Mouse (Mus musculus) myocyte (in vitro differentiated cells): ENCODE measurements around the gene Gm42715. TPM values are rescaled to one million over a fixed set of nuclear protein-coding genes. Genes with fewer than 3 reads are reported as not detected.
A peak's percentile ranks its signal among the peaks of the same experiment; 100 is the strongest.

Source experiments
- H3K27me3 ChIP-seq: one replicate; pipeline ENCODE4 v1.6.1; 2011; ENCODE audit not compliant: control insufficient read depth, insufficient read depth, insufficient read length
- H3K36me3 ChIP-seq: one replicate; pipeline ENCODE4 v1.6.1; 2011; ENCODE audit not compliant: control insufficient read depth, insufficient read depth
- H3K4me2 ChIP-seq: one replicate; pipeline ENCODE4 v1.6.1; 2011; ENCODE audit warnings: low read depth, control low read depth
- H3K4me3 ChIP-seq: one replicate; pipeline ENCODE4 v1.5.1; 2011; ENCODE audit warnings: mild to moderate bottlenecking, control low read depth, moderate library complexity
- H3K79me2 ChIP-seq: one replicate; pipeline ENCODE4 v1.6.1; 2011; ENCODE audit not compliant: control insufficient read depth, insufficient read depth
- H3ac ChIP-seq: one replicate; pipeline ENCODE4 v1.6.1; 2011; ENCODE audit not compliant: control insufficient read depth, insufficient read length
- CEBPB ChIP-seq: IDR thresholded peaks from 2 replicates; pipeline ENCODE4 v1.6.1; 2011; ENCODE audit warnings: mild to moderate bottlenecking, moderate library complexity; ENCODE audit not compliant: poor library complexity, insufficient read depth, severe bottlenecking
- E2F4 ChIP-seq: IDR thresholded peaks from one replicate; pipeline ENCODE4 v1.6.1; 2011; ENCODE audit warnings: mild to moderate bottlenecking, control low read depth, moderate library complexity; ENCODE audit not compliant: insufficient read depth
- MAX ChIP-seq: IDR thresholded peaks from one replicate; pipeline ENCODE4 v1.6.1; 2011; ENCODE audit warnings: low read depth, mild to moderate bottlenecking, control low read depth
- MYOD1 ChIP-seq, 3 experiments: IDR thresholded peaks; one replicate each; pipeline ENCODE4 v1.6.1; 2011; ENCODE audit warnings: control low read depth in 2 of 3, low read depth in 2 of 3, mild to moderate bottlenecking in 2 of 3, moderate library complexity in 1 of 3; ENCODE audit not compliant: insufficient read length in 2 of 3, control insufficient read depth in 1 of 3
- MYOG ChIP-seq, 3 experiments: IDR thresholded peaks; one replicate each; pipeline ENCODE4 v1.6.1; 2011; ENCODE audit warnings: control low read depth in 2 of 3, low read depth in 2 of 3, mild to moderate bottlenecking in 2 of 3; ENCODE audit not compliant: insufficient read length in 2 of 3, control insufficient read depth in 1 of 3, insufficient read depth in 1 of 3
- POLR2A ChIP-seq: IDR thresholded peaks from one replicate; pipeline ENCODE4 v1.6.1; 2011; ENCODE audit warnings: low read depth, mild to moderate bottlenecking, control low read depth, moderate library complexity; ENCODE audit not compliant: insufficient read length
- POLR2AphosphoS2 ChIP-seq: IDR thresholded peaks from one replicate; pipeline ENCODE4 v1.6.1; 2011; ENCODE audit warnings: low read depth, control low read depth; ENCODE audit not compliant: insufficient read length
- REST ChIP-seq: IDR thresholded peaks from one replicate; pipeline ENCODE4 v1.6.1; 2011; ENCODE audit warnings: mild to moderate bottlenecking, control low read depth, moderate library complexity; ENCODE audit not compliant: insufficient read depth, insufficient read length
- SRF ChIP-seq: IDR thresholded peaks from one replicate; pipeline ENCODE4 v1.6.1; 2011; ENCODE audit warnings: low read depth; ENCODE audit not compliant: control insufficient read depth, insufficient read length
- TCF12 ChIP-seq: IDR thresholded peaks from one replicate; pipeline ENCODE4 v1.6.1; 2011; ENCODE audit warnings: mild to moderate bottlenecking, control low read depth; ENCODE audit not compliant: poor library complexity, insufficient read depth, severe bottlenecking
- TCF3 ChIP-seq: IDR thresholded peaks from one replicate; pipeline ENCODE4 v1.6.1; 2011; ENCODE audit warnings: low read depth, control low read depth; ENCODE audit not compliant: insufficient read length
- USF1 ChIP-seq: IDR thresholded peaks from one replicate; pipeline ENCODE4 v1.6.1; 2011; ENCODE audit warnings: low read depth, mild to moderate bottlenecking, control low read depth, moderate library complexity
- polyA plus RNA-seq: library from polyadenylated mRNA; unstranded; fragments of >200 nt; fragmentation: generic; extraction: Trizol; gene quantifications from one replicate; pipeline ENCODE4 v1.2.1, GENCODE M21; 2012; ENCODE audit warnings: missing spikeins

The Gm42715 gene
- polyA plus RNA-seq, 1 experiment, result 6.8 TPM

- Histone ChIP-seq H3K36me3 (peaks cover 1% of the 10 kb centered on the region), H3K27me3 (no peaks in the 10 kb centered on the region), H3K79me2 (peaks cover 9% of the 10 kb centered on the region), H3ac (peak within 1 kb of the TSS; percentile 59), H3K4me2 (peak within 1 kb of the TSS; percentile 83), H3K4me3 (peak within 1 kb of the TSS; percentile 80)
- TF ChIP-seq TCF12, result no peak
- TF ChIP-seq USF1, result no peak
- TF ChIP-seq CEBPB, result no peak
These were observed 95.8 kb downstream of the Gm42715 start, which contains the start of gene Zfp629 for GRCm38 (mm10) chr7:127614891-127615843. Zfp629 (minus strand) TSS chr7:127615797.

GRCm38 (mm10) chr7:127616336-127616735 is 97.0 kb downstream of the Gm42715 start:
- TF ChIP-seq POLR2A (no peak), MYOD1 (IDR thresholded peaks at IDR 0.05; ENCODE audit: control insufficient read depth in 1 of 3, insufficient read length in 2 of 3, low read depth in 2 of 3) (no peak), MYOG (IDR thresholded peaks at IDR 0.05; ENCODE audit: control insufficient read depth in 1 of 3, insufficient read depth in 1 of 3, insufficient read length in 2 of 3, low read depth in 2 of 3) (no peak), TCF3 (no peak), TCF12 (no peak), REST (no peak), CEBPB (no peak), USF1 (no peak), POLR2AphosphoS2 (no peak), SRF (no peak), MAX (no peak), E2F4 (no peak)
- Histone ChIP-seq H3K4me2 (no peak overlapping the region), H3K36me3 (no peaks in the 10 kb centered on the region), H3ac (no peak overlapping the region), H3K79me2 (peaks cover 9% of the 10 kb centered on the region), H3K27me3 (no peaks in the 10 kb centered on the region), H3K4me3 (peak overlapping the region; percentile 80)

Other genes with a start within 250 kb of the Gm42715 start
- 17.2 TPM for gene Sephs2, start 245.5 kb upstream of the Gm42715 start, polyA plus RNA-seq
- gene Itgal, start 223.3 kb upstream of the Gm42715 start, polyA plus RNA-seq, result 0.16 TPM
- gene Zfp768, start 174.0 kb upstream of the Gm42715 start, polyA plus RNA-seq, result 17.3 TPM
- gene Zfp747, start 143.5 kb upstream of the Gm42715 start, polyA plus RNA-seq, result 3.6 TPM
- gene 9130019O22Rik, start 132.4 kb upstream of the Gm42715 start, polyA plus RNA-seq, result 0.34 TPM
- 3.0 TPM for gene E430018J23Rik, start 126.0 kb upstream of the Gm42715 start, polyA plus RNA-seq
- gene Zfp764, start 112.8 kb upstream of the Gm42715 start, polyA plus RNA-seq, result 1.2 TPM
- gene Zfp688, start 97.5 kb upstream of the Gm42715 start, polyA plus RNA-seq, result 11.6 TPM
- 2.1 TPM for gene Zfp689, start 70.4 kb upstream of the Gm42715 start, polyA plus RNA-seq
- 26.5 TPM for gene Prr14, start 60.0 kb upstream of the Gm42715 start, polyA plus RNA-seq
- 21.2 TPM for gene Fbrs, start 40.4 kb upstream of the Gm42715 start, polyA plus RNA-seq
- gene Srcap, start 7.6 kb upstream of the Gm42715 start, polyA plus RNA-seq, result 18.1 TPM
- gene Tmem265, start 41.8 kb downstream of the Gm42715 start, polyA plus RNA-seq, result not detected
- gene Phkg2, start 53.8 kb downstream of the Gm42715 start, polyA plus RNA-seq, result 18.3 TPM
- 6.1 TPM for gene Ccdc189, start 69.0 kb downstream of the Gm42715 start, polyA plus RNA-seq
- 32.2 TPM for gene Rnf40, start 69.2 kb downstream of the Gm42715 start, polyA plus RNA-seq
- 6.3 TPM for gene Zfp629, start 96.2 kb downstream of the Gm42715 start, polyA plus RNA-seq
- 94.7 TPM for gene Bcl7c, start 189.3 kb downstream of the Gm42715 start, polyA plus RNA-seq
- gene Ctf1, start 193.2 kb downstream of the Gm42715 start, polyA plus RNA-seq, result 8.9 TPM
- gene Ctf2, start 212.6 kb downstream of the Gm42715 start, polyA plus RNA-seq, result 0.14 TPM
- 11.9 TPM for gene Fbxl19, start 225.0 kb downstream of the Gm42715 start, polyA plus RNA-seq